Comparison of ENCODE assay signal across 13 mouse cellular contexts in the genomic region with DNA sequence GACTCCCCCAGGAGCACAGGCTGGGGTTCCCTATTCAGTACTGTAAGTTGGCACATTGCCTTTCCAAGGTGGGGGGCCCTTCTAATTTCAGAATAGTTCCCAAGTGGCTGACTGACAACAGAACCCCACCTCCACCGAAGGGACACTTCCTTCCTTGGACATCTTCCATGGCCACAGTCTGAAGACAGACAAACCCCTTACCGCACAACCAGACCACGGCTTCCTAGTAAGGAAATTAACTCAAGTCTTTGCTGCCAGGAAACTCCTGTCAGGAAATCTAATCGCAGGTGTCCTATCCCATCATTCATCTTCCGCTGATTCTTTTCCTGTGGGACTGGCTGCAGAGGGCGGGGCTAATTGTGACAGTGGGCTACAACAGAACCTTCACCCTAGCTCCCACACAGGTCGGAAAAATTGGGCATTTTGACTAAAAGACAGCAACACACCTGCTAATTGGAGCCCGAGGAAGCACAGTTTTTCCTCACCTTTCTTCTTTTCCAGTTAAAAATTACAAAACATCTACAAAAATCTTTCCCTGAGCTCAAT.
A peak's percentile ranks its signal among the peaks of the same experiment; 100 is the strongest.
DNase-seq lines count a peak whose midpoint lies in the region; ATAC-seq and TF ChIP-seq lines count a peak whose summit lies in the region.
"Had no signal": no experiment of that assay in that cellular context is flagged by ENCODE, and none has a peak within 500 bp of the region (broad histone marks: within the 10 kb centered on the region; RNA-seq: fewer than 3 reads in every experiment).

No protein-coding gene starts in this region.

- peak; percentile 36 to 44 for DNase-seq in heart, adult 2 months
- DNase-seq in heart, postnatal 4 days: peak; percentile 17
- no peak for DNase-seq in testis, postnatal 10 days (ENCODE audit: low spot score)
- DNase-seq: cerebellum, adult 9-11 months; liver had no signal

- peak overlapping the region; percentile 21; the same call in 1 of the 2 replicates for H3K27ac ChIP-seq in heart, adult 2 months
- H3K27ac ChIP-seq in heart, embryonic 11.5 days (ENCODE audit: low read depth, low read length): no peak overlapping the region
- H3K27ac ChIP-seq in limb, embryonic 15.5 days: peak overlapping the region; percentile 64; the same call in 1 of the 2 replicates
- H3K27ac ChIP-seq in hindbrain, embryonic 13.5 days: no peak overlapping the region
- H3K27ac ChIP-seq: embryonic facial prominence, embryonic 12.5 days; forebrain, embryonic 13.5 days; midbrain, embryonic 15.5 days; neural tube, embryonic 13.5 days had no signal

- H3K9ac ChIP-seq in heart, adult 2 months (ENCODE audit: low read depth, low read length): no peak overlapping the region
- no peak overlapping the region for H3K9ac ChIP-seq in heart, embryonic 11.5 days (ENCODE audit: low read depth, low read length)
- no peak overlapping the region for H3K9ac ChIP-seq in limb, embryonic 15.5 days
- H3K9ac ChIP-seq in hindbrain, embryonic 13.5 days: no peak overlapping the region
- H3K9ac ChIP-seq: embryonic facial prominence, embryonic 12.5 days; forebrain, embryonic 13.5 days; midbrain, embryonic 15.5 days; neural tube, embryonic 13.5 days had no signal

- no peak overlapping the region for H3K4me2 ChIP-seq in heart, embryonic 11.5 days
- no peak overlapping the region for H3K4me2 ChIP-seq in limb, embryonic 15.5 days
- no peak overlapping the region for H3K4me2 ChIP-seq in hindbrain, embryonic 13.5 days
- H3K4me2 ChIP-seq: embryonic facial prominence, embryonic 12.5 days; forebrain, embryonic 13.5 days; midbrain, embryonic 15.5 days; neural tube, embryonic 13.5 days had no signal

- H3K79me2 ChIP-seq in heart, adult 2 months (replicated peaks; ENCODE audit: control insufficient read depth, insufficient read depth, low read length): no peaks in the 10 kb centered on the region

- no peak overlapping the region for H3K4me3 ChIP-seq in heart, adult 2 months
- H3K4me3 ChIP-seq in heart, embryonic 11.5 days (ENCODE audit: low read depth, low read length): no peak overlapping the region
- H3K4me3 ChIP-seq in limb, embryonic 15.5 days: no peak overlapping the region
- no peak overlapping the region for H3K4me3 ChIP-seq in hindbrain, embryonic 13.5 days
- H3K4me3 ChIP-seq: embryonic facial prominence, embryonic 12.5 days; forebrain, embryonic 13.5 days; midbrain, embryonic 15.5 days; neural tube, embryonic 13.5 days had no signal

- no peaks in the 10 kb centered on the region for H3K36me3 ChIP-seq in heart, adult 2 months (ENCODE audit: control insufficient read depth, insufficient read depth, low read length)
- no peaks in the 10 kb centered on the region for H3K36me3 ChIP-seq in heart, embryonic 11.5 days (ENCODE audit: control insufficient read depth, insufficient read depth, low read length)
- no peaks in the 10 kb centered on the region for H3K36me3 ChIP-seq in limb, embryonic 15.5 days
- no peaks in the 10 kb centered on the region for H3K36me3 ChIP-seq in hindbrain, embryonic 13.5 days
- H3K36me3 ChIP-seq: embryonic facial prominence, embryonic 12.5 days; midbrain, embryonic 15.5 days; neural tube, embryonic 13.5 days had no signal

- no peaks in the 10 kb centered on the region for H3K4me1 ChIP-seq in heart, adult 2 months (ENCODE audit: control insufficient read depth, insufficient read depth, low read length)
- H3K4me1 ChIP-seq in heart, embryonic 11.5 days (ENCODE audit: control insufficient read depth, insufficient read depth, low read length): no peaks in the 10 kb centered on the region
- peaks cover 8% of the 10 kb centered on the region for H3K4me1 ChIP-seq in limb, embryonic 15.5 days
- H3K4me1 ChIP-seq in hindbrain, embryonic 13.5 days (replicated peaks): no peaks in the 10 kb centered on the region
- H3K4me1 ChIP-seq: embryonic facial prominence, embryonic 12.5 days; forebrain, embryonic 13.5 days; midbrain, embryonic 15.5 days; neural tube, embryonic 13.5 days had no signal

- H3K9me3 ChIP-seq in heart, embryonic 11.5 days (replicated peaks; ENCODE audit: control insufficient read depth, low read length): no peaks in the 10 kb centered on the region
- H3K9me3 ChIP-seq in limb, embryonic 15.5 days: no peaks in the 10 kb centered on the region
- no peaks in the 10 kb centered on the region for H3K9me3 ChIP-seq in hindbrain, embryonic 13.5 days
- H3K9me3 ChIP-seq: embryonic facial prominence, embryonic 12.5 days; forebrain, embryonic 13.5 days; midbrain, embryonic 15.5 days; neural tube, embryonic 13.5 days had no signal

- TF ChIP-seq POLR2A in heart, adult 2 months (IDR thresholded peaks at IDR 0.05; ENCODE audit: insufficient read depth, low read depth, low read length): no peak

- 44% methylated on average over 8 of the region's 8 CpGs for WGBS in heart, adult 2 months
- 62% methylated on average over 8 of the region's 8 CpGs for WGBS in heart, embryonic 11.5 days (ENCODE audit: insufficient replicate concordance)
- WGBS in limb, embryonic 15.5 days: 54% methylated on average over 8 of the region's 8 CpGs
- 80% methylated on average over 8 of the region's 8 CpGs for WGBS in hindbrain, embryonic 13.5 days

- TF ChIP-seq EP300 in heart, adult 2 months (IDR thresholded peaks at IDR 0.05; ENCODE audit: insufficient read depth, low read depth, low read length): 0 out of 2 replicates have a peak, but pooled peaks have one; percentile 24

- TF ChIP-seq CTCF in heart, adult 2 months (IDR thresholded peaks at IDR 0.05): no peak

- no peak for ATAC-seq in heart, embryonic 11.5 days (replicated peaks; ENCODE audit: insufficient number of reproducible peaks, low FRiP score, low TSS enrichment)
- ATAC-seq in common myeloid progenitor, adult 5-6 weeks (replicated peaks; ENCODE audit: low read depth, poor library complexity, severe bottlenecking): peak; percentile 79
- no peak for ATAC-seq in limb, embryonic 15.5 days (ENCODE audit: insufficient number of reproducible peaks, low FRiP score, low TSS enrichment, low read depth)
- no peak for ATAC-seq in hindbrain, embryonic 13.5 days (ENCODE audit: low FRiP score)
- ATAC-seq: forebrain, embryonic 13.5 days; midbrain, embryonic 15.5 days had no signal

- intact Hi-C loops in heart, adult 2 months (cut with DNase I): loop anchor here (5.0 kb wide), 2 partner anchors 208 to 413 kb away; no protein-coding TSS in a partner anchor

- no peaks in the 10 kb centered on the region for H3K27me3 ChIP-seq in heart, adult 2 months (ENCODE audit: control insufficient read depth, insufficient read depth, low read length)
- no peaks in the 10 kb centered on the region for H3K27me3 ChIP-seq in heart, embryonic 11.5 days (ENCODE audit: control insufficient read depth, insufficient read depth, low read length)
- H3K27me3 ChIP-seq in limb, embryonic 15.5 days: no peaks in the 10 kb centered on the region
- no peaks in the 10 kb centered on the region for H3K27me3 ChIP-seq in hindbrain, embryonic 13.5 days
- H3K27me3 ChIP-seq: embryonic facial prominence, embryonic 12.5 days; forebrain, embryonic 13.5 days; midbrain, embryonic 15.5 days; neural tube, embryonic 13.5 days had no signal

Comparison
In these comparisons a context has a peak if more than half of its experiments do, and no peak if none do; other contexts are left out.
1. H3K27ac ChIP-seq: peak in heart, adult 2 months (single experiment) and limb, embryonic 15.5 days (single experiment); none in heart, embryonic 11.5 days (single experiment) and hindbrain, embryonic 13.5 days (single experiment).